Mouse (Mus musculus) CD4-positive naive resting alpha-beta T cell, adult 76 days (primary cell): ENCODE measurements around the gene Hsd17b13. TPM values are rescaled to one million over a fixed set of nuclear protein-coding genes. Genes with fewer than 3 reads are reported as not detected.

Experiments used
- total RNA-seq: library from RNA; stranded (reverse); gene quantifications from one replicate; pipeline ENCODE4 v1.2.4, GENCODE M21; 2023

The Hsd17b13 gene
- not detected for total RNA-seq

DNA sequence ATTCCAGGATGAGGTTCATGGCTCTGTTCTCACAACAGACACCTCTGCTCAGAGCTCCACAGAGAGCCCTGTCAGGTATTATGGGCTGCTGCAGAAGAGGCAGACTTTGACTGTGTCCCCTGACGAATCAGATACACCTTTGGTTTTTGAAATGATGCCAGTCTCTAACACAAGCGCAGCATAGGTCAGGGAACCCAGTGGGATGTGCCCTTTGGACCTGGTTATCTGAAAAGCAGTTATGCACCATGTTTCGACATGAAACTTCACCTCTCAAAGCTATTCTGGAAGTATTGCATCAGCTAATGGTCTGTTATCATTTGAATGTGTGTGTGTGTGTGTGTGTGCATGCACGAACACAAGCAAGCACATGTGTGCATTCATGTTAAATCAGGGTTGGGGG lies at the start of gene Hsd17b13:
Gene Hsd17b13, minus strand, starts transcription at position 114 of the 400 bp plus-strand sequence.

DNA sequence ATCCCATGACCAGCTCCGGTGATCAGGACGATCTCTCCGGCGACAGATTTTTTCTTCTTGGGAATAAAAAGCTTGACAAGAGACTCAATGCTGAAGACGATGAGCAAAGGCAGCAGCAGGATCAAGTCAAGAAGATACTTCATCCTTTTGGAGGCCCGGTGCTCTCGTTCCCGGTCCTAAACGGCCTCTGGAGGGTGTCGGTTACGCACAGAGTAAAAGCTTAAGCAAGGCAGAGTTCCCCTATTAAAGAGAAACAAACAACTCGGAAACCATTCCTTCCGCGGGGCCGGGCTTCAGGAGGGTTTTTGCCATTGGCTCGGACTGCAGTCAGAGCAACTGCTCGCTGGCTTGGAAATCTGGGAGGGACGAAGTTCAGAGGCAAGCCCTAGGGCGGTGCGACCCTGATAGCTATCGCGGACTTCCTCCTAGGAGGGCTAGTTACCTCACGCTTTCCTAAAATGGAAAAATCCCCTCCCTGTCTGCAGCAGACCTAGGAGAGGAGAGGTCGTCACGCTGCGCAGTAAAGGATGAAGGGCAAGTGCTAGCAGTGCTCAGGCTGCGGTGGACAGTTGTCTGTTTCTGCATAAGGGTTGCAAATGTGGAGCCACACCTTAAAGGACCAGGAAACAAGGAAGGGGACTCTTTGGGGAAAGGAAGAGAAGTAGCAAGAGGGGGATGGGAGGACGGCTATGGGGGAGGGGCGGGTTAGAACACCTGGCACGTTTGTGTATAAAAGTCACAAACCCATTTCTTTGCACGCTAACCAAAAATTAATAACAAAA lies 44.6 kb upstream of the Hsd17b13 start, which contains the start of gene Hsd17b11:
Gene Hsd17b11, minus strand, starts transcription at position 323 of the 782 bp plus-strand sequence.

DNA sequence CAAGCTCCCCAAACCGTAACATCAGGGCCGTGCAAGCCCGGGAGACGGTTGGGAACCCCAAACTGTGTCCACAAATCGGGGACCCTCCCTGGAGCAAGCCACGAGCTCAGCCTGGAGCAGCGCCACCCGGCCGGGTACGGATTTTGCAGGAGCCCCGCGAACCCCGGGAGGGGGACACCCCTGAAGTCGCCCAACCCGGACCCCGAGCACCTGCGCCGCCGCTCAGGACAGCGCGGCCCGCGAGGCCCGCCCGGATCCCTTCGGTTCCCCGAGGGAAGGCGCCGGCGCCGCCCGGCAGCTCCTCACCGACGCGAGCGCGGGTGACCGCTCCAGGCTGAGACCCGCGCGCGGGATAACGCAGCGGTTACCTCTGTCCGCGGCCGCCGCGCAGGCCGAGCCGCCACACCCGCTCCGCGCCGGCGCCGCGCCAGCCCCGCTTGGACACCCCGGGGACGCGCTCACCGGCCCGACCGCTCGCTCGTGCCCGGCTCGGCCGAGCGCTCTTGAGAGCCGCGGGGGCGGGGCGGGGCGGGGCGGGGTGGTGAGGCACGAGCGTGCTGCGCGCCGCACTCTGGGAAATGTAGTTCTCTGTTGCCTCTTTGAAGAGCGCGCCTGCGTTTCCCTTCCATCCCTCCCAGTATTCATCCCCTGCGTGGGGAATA lies 66.3 kb downstream of the Hsd17b13 start, which contains the start of gene Klhl8:
Gene Klhl8, minus strand, starts transcription at position 512 of the 662 bp plus-strand sequence.

Other genes starting within 250 kb of the Hsd17b13 start
- 2.5 TPM for gene Klhl8, start 66.2 kb downstream of the Hsd17b13 start, total RNA-seq
- 22.1 TPM for gene Hsd17b11, start 44.5 kb upstream of the Hsd17b13 start, total RNA-seq
- gene Nudt9, start 68.9 kb upstream of the Hsd17b13 start, total RNA-seq = 38.5 TPM
- gene Gm17660, start 100.2 kb upstream of the Hsd17b13 start, total RNA-seq = not detected
- not detected for gene Sparcl1, start 136.3 kb upstream of the Hsd17b13 start, total RNA-seq
- gene Dspp, start 193.3 kb upstream of the Hsd17b13 start, total RNA-seq = not detected
- not detected for gene Dmp1, start 225.2 kb upstream of the Hsd17b13 start, total RNA-seq